Mouse (Mus musculus): ENCODE measurements around the gene Ppp1r12b.

GRCm38 (mm10) chr1:134875800-134876199 lies 79.9 kb downstream of the Ppp1r12b start:
- TF ChIP-seq CTCF (IDR thresholded peaks at IDR 0.05; ENCODE audit: borderline replicate concordance, control insufficient read depth, extremely low read depth, insufficient read depth, low read length, poor library complexity), result no peak
- TF ChIP-seq POLR2A (IDR thresholded peaks at IDR 0.05; ENCODE audit: control insufficient read depth, extremely low read depth, insufficient read depth, low read length, poor library complexity), result no peak
